11 mouse cellular contexts compared by ENCODE assay signal in genomic region chr3:55587434-55587971, GRCm38 (mm10).
DNase-seq lines count a peak whose midpoint lies in the region; ATAC-seq lines count a peak whose summit lies in the region.
"Had no signal": no experiment of that assay in that cellular context is flagged by ENCODE, and none has a peak within 500 bp of the region (broad histone marks: within the 10 kb centered on the region; RNA-seq: fewer than 3 reads in every experiment).

No protein-coding gene starts in this region.

- no peaks in the 10 kb centered on the region for H3K27me3 ChIP-seq in embryonic facial prominence, embryonic 12.5 days
- no peaks in the 10 kb centered on the region for H3K27me3 ChIP-seq in hindbrain, embryonic 13.5 days
- H3K27me3 ChIP-seq in midbrain, embryonic 14.5 days (ENCODE audit: control insufficient read depth, insufficient read depth, low read length): no peaks in the 10 kb centered on the region

- peak overlapping the region; percentile 81 for H3K27ac ChIP-seq in embryonic facial prominence, embryonic 12.5 days
- peak overlapping the region; percentile 88 for H3K27ac ChIP-seq in hindbrain, embryonic 13.5 days
- peak overlapping the region; percentile 84 for H3K27ac ChIP-seq in midbrain, embryonic 14.5 days (replicated peaks; ENCODE audit: low read depth, low read length)

- no peak overlapping the region for H3K4me3 ChIP-seq in embryonic facial prominence, embryonic 12.5 days
- no peak overlapping the region for H3K4me3 ChIP-seq in hindbrain, embryonic 13.5 days
- no peak overlapping the region for H3K4me3 ChIP-seq in midbrain, embryonic 14.5 days (replicated peaks; ENCODE audit: low read depth, low read length)

- ATAC-seq in embryonic facial prominence, embryonic 12.5 days (ENCODE audit: insufficient number of reproducible peaks, insufficient read depth, low FRiP score, low TSS enrichment): no peak; the same call in 1 of the 2 replicates
- ATAC-seq in hindbrain, embryonic 13.5 days (ENCODE audit: low FRiP score): 0 out of 2 replicates have a peak, but pooled peaks have one; percentile 4
- no peak for ATAC-seq in midbrain, embryonic 14.5 days (ENCODE audit: low FRiP score, low TSS enrichment)

- no peak overlapping the region for H3K4me2 ChIP-seq in embryonic facial prominence, embryonic 12.5 days (replicated peaks)
- no peak overlapping the region for H3K4me2 ChIP-seq in hindbrain, embryonic 13.5 days
- no peak overlapping the region; the same call in 1 of the 2 replicates for H3K4me2 ChIP-seq in midbrain, embryonic 14.5 days (ENCODE audit: low read length)
- H3K4me2 ChIP-seq: lung, embryonic 14.5 days had no signal

- H3K9ac ChIP-seq in embryonic facial prominence, embryonic 12.5 days: no peak overlapping the region
- H3K9ac ChIP-seq in hindbrain, embryonic 13.5 days: no peak overlapping the region
- H3K9ac ChIP-seq in midbrain, embryonic 14.5 days (replicated peaks; ENCODE audit: low read length): 0 out of 2 replicates have a peak overlapping the region, but pooled peaks have one; percentile 7
- H3K9ac ChIP-seq: lung, embryonic 14.5 days had no signal

- peaks cover 37% of the 10 kb centered on the region for H3K4me1 ChIP-seq in embryonic facial prominence, embryonic 12.5 days
- peaks cover 42% of the 10 kb centered on the region for H3K4me1 ChIP-seq in hindbrain, embryonic 13.5 days (replicated peaks)
- peaks cover 27% of the 10 kb centered on the region for H3K4me1 ChIP-seq in midbrain, embryonic 14.5 days (ENCODE audit: control insufficient read depth, insufficient read depth, low read length)

- H3K36me3 ChIP-seq in embryonic facial prominence, embryonic 12.5 days: no peaks in the 10 kb centered on the region
- H3K36me3 ChIP-seq in hindbrain, embryonic 13.5 days: no peaks in the 10 kb centered on the region
- no peaks in the 10 kb centered on the region for H3K36me3 ChIP-seq in midbrain, embryonic 14.5 days (ENCODE audit: control insufficient read depth, insufficient read depth, low read length)

- intact Hi-C loops in heart, postnatal 25 days (cut with DNase I): no loop called here
- intact Hi-C loops in heart, postnatal 10 days (cut with DNase I): no loop called here

- DNase-seq in kidney, adult 9 months: peak; percentile 7
- DNase-seq in kidney, postnatal 25 days: no peak
- DNase-seq in midbrain, embryonic 14.5 days: no peak
- DNase-seq in heart, postnatal 25 days (ENCODE audit: low spot score): no peak
- no peak for DNase-seq in heart, postnatal 10 days
- DNase-seq in right cerebral cortex, adult 18-20 months: no peak
- DNase-seq: cerebellum, adult 9-11 months; thymus, postnatal 4 days had no signal

- 21% methylated on average over 12 of the region's 12 CpGs for WGBS in embryonic facial prominence, embryonic 12.5 days
- 25% methylated on average over 12 of the region's 12 CpGs for WGBS in hindbrain, embryonic 13.5 days
- 21% methylated on average over 12 of the region's 12 CpGs for WGBS in midbrain, embryonic 14.5 days

- H3K9me3 ChIP-seq in embryonic facial prominence, embryonic 12.5 days: no peaks in the 10 kb centered on the region
- H3K9me3 ChIP-seq in hindbrain, embryonic 13.5 days: no peaks in the 10 kb centered on the region
- no peaks in the 10 kb centered on the region for H3K9me3 ChIP-seq in midbrain, embryonic 14.5 days (ENCODE audit: control insufficient read depth, low read length)
